Mouse (Mus musculus) cerebellum, postnatal 10 days (tissue): ENCODE measurements at regions not wholly inside any gene's neighbourhood (a gene's known extent, or its start where the extent isn't known, plus 50 kb on each side); places are given as distances from the start of the nearest gene placed in this dataset.
A peak's percentile ranks its signal among the peaks of the same experiment; 100 is the strongest.

Source experiments
- DNase-seq, 2 experiments: peaks; one replicate each; pipeline ENCODE4 v3.0.0; 2021; ENCODE audit warnings: mixed read lengths in 2 of 2

GRCm38 (mm10) chr9:100404426-100404825 lies 82.2 kb downstream of the Il20rb start:
- DNase-seq = no peak

- DNase-seq = peak; percentile 75 to 86
Observed at GRCm38 (mm10) chr9:100400366-100400765, 86.2 kb downstream of the Il20rb start.

GRCm38 (mm10) chr9:100396340-100396910 lies 90.2 kb downstream of the Il20rb start:
- no peak for DNase-seq

- peak; percentile 83 to 86 for DNase-seq
Observed at GRCm38 (mm10) chr9:100395711-100396110, 90.9 kb downstream of the Il20rb start.

- DNase-seq = no peak
Observed at GRCm38 (mm10) chr9:100394632-100395031, 92.0 kb downstream of the Il20rb start.

GRCm38 (mm10) chr9:100394166-100394565 lies 92.4 kb downstream of the Il20rb start:
- DNase-seq = peak; percentile 7 to 30

- DNase-seq = no peak
Observed at GRCm38 (mm10) chr9:100392262-100392661, 94.3 kb downstream of the Il20rb start.

- DNase-seq = no peak
Observed at GRCm38 (mm10) chr9:100391566-100392213, 94.9 kb downstream of the Il20rb start.

- DNase-seq = peak; percentile 22 to 23
Observed at GRCm38 (mm10) chr9:100388393-100388792, 98.2 kb downstream of the Il20rb start.

- no peak for DNase-seq
Observed at GRCm38 (mm10) chr9:100387171-100387685, 99.4 kb downstream of the Il20rb start.

- DNase-seq = peak; percentile 84
Observed at GRCm38 (mm10) chr9:100382492-100382891, 104.1 kb downstream of the Il20rb start.

GRCm38 (mm10) chr9:100369921-100370320 lies 116.7 kb downstream of the Il20rb start:
- DNase-seq = no peak

- DNase-seq = peak; percentile 62 to 63
Observed at GRCm38 (mm10) chr9:100366816-100367215, 119.8 kb downstream of the Il20rb start.

GRCm38 (mm10) chr9:100359934-100360716 lies 126.5 kb downstream of the Il20rb start:
- peak; percentile 45 to 54 for DNase-seq

- no peak for DNase-seq
Observed at GRCm38 (mm10) chr9:100357553-100357952, 129.0 kb downstream of the Il20rb start.

GRCm38 (mm10) chr9:100340796-100341195 lies 145.8 kb downstream of the Il20rb start:
- no peak for DNase-seq

GRCm38 (mm10) chr9:100307765-100308164 lies 178.8 kb downstream of the Il20rb start:
- no peak for DNase-seq

- no peak for DNase-seq
Observed at GRCm38 (mm10) chr9:100307364-100307763, 179.2 kb downstream of the Il20rb start.

GRCm38 (mm10) chr9:100303762-100304161 lies 182.8 kb downstream of the Il20rb start:
- DNase-seq = no peak

- DNase-seq = peak; percentile 81 to 88
Observed at GRCm38 (mm10) chr9:100301613-100302012, 185.0 kb downstream of the Il20rb start.

- DNase-seq = peak; percentile 65 to 74
Observed at GRCm38 (mm10) chr9:100277361-100277760, 209.2 kb downstream of the Il20rb start.

GRCm38 (mm10) chr9:100266528-100267387 lies 219.8 kb downstream of the Il20rb start:
- peak in 1 of 2 experiments; percentile 32 for DNase-seq

- no peak for DNase-seq
Observed at GRCm38 (mm10) chr9:100252409-100252808, 234.2 kb downstream of the Il20rb start.
